Mouse (Mus musculus) hindbrain, embryonic 10.5 days (tissue): ENCODE measurements around the gene Dus2. TPM values are rescaled to one million over a fixed set of nuclear protein-coding genes. Genes with fewer than 3 reads are reported as not detected.

Experiments
- DNase-seq: peaks from one replicate; pipeline ENCODE4 v3.0.0-alpha.2; 2017; ENCODE audit warnings: low spot score
- H3K27ac ChIP-seq: fragments of 300-500 bp; sonication (generic); 2 replicates; pipeline ENCODE4 v1.5.1; 2016; ENCODE audit warnings: mild to moderate bottlenecking, moderate library complexity
- H3K27me3 ChIP-seq: fragments of 300-500 bp; sonication (generic); 2 replicates; pipeline ENCODE4 v1.6.1; 2016; ENCODE audit warnings: mild to moderate bottlenecking; ENCODE audit not compliant: poor library complexity, insufficient read depth, severe bottlenecking
- H3K36me3 ChIP-seq: fragments of 300-500 bp; sonication (generic); 2 replicates; pipeline ENCODE4 v1.6.1; 2016; ENCODE audit warnings: mild to moderate bottlenecking, moderate library complexity
- H3K4me1 ChIP-seq: fragments of 300-500 bp; sonication (generic); replicated peaks from 2 replicates; pipeline ENCODE4 v1.6.1; 2016; ENCODE audit warnings: mild to moderate bottlenecking
- H3K4me3 ChIP-seq: fragments of 300-500 bp; sonication (generic); 2 replicates; pipeline ENCODE4 v1.5.1; 2016; ENCODE audit warnings: mild to moderate bottlenecking, moderate library complexity
- H3K9me3 ChIP-seq: fragments of 300-500 bp; sonication (generic); 2 replicates; pipeline ENCODE4 v1.6.1; 2016; ENCODE audit warnings: mild to moderate bottlenecking, moderate library complexity
- WGBS: fragments of 180-500 bp; shearing (Covaris S2); methylation state at CpG from one replicate; pipeline ENCODE4 v1.1.7; 2016; 5-methylcytosine and 5-hydroxymethylcytosine counted together
- polyA plus RNA-seq: library from polyadenylated mRNA; unstranded; fragments of >200 nt; fragmentation: Nextera tagmentation; extraction: Ambion mirVana; gene quantifications from 2 replicates; pipeline ENCODE4 v1.2.1, GENCODE M21; 2016

The Dus2 gene
- polyA plus RNA-seq, 1 experiment from 2014 or later: 21.1 TPM

DNA sequence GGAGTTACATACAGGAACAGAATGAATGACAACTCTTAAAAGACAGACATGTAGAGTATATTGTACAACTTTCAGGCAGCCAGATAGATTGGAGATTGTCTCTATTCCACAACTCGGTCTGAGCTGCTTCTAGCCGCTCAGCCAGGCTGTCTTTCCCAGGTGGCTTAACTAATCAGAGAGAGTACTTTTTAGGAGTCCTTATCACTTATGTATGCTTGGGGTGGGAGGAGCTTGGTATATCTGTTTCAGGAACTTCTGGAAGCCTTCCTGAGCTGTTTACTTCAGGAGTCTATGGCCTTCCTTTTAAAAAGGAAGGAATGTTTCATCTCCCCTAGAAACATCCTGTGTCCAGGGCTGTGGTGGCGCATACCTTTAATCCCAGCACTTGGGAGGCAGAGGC lies 26.9 kb downstream of the Dus2 start:
- H3K9me3 ChIP-seq: no peaks in the 10 kb centered on the region
- H3K4me1 ChIP-seq: no peaks in the 10 kb centered on the region
- no peaks in the 10 kb centered on the region for H3K27me3 ChIP-seq
- no peak for DNase-seq
- no peak overlapping the region for H3K27ac ChIP-seq
- WGBS: 95% methylated on average over 3 of the region's 3 CpGs
- H3K36me3 ChIP-seq: peaks cover 40% of the 10 kb centered on the region
- H3K4me3 ChIP-seq: no peak overlapping the region

DNA sequence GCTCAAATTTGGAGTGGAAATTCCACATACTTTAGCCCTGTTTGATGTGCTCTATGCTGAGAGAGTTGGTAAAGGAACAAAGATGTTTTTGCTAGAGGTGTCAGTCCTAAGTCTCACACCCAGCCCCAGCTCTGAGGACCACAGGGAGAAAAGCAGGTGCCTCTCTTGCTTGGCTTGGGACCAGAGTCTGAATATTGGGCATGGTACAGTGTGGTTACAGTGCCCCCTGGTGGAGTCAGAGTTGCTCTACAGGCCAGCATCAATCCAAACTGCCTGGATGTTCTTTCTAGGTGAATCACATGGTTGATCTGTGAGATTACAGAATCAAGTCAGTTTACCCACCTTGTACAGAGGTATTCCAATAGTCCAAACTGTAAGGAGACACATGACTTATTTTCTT lies 31.3 kb downstream of the Dus2 start:
- peak; percentile 70 for DNase-seq
- Histone ChIP-seq H3K36me3 (peaks cover 38% of the 10 kb centered on the region), H3K4me1 (no peaks in the 10 kb centered on the region), H3K4me3 (no peak overlapping the region), H3K27ac (no peak overlapping the region), H3K27me3 (no peaks in the 10 kb centered on the region), H3K9me3 (no peaks in the 10 kb centered on the region)

DNA sequence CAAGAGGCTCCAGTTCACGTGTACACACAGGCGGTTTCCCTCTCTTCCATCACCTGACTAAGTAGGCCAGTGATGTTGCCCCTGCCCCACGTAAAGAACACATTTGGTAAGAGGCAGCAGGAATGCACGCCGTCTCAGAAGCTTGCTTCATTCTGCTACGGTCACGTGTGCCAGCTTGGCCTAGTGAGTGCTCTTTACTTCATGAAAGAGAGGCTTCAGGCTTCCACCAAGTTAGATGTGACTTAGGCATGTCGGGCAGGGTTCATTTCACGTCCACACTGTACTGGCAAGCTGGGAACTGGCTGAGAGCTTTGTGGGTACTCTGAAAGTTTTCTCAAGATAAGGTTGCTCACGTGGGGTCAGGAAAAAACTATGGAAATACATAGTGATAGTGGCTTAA lies 47.6 kb downstream of the Dus2 start:
- no peaks in the 10 kb centered on the region for H3K9me3 ChIP-seq
- 93% methylated on average over 10 of the region's 10 CpGs for WGBS
- DNase-seq: no peak
- peaks cover 27% of the 10 kb centered on the region for H3K36me3 ChIP-seq
- H3K27ac ChIP-seq: no peak overlapping the region
- H3K4me3 ChIP-seq: no peak overlapping the region
- no peaks in the 10 kb centered on the region for H3K27me3 ChIP-seq
- no peaks in the 10 kb centered on the region for H3K4me1 ChIP-seq

DNA sequence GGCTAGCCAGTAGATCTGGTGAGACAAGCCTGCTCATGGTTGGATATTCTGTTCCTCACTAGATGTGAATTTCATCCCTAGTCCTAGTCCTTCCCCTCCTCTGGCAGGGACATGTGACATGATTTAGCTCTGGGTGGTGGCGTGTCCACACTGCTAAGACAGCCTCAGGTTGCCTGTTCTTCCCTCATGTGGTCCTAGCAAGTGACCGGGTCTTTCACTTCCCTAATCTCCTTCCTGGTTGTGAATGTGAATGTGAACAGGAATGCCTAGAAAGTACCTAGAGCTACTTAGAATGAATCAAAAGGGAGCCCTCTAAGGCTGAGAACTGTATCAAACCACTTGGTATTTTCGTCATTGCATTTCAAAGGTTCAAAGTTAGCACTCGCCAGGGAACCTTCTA lies 48.5 kb downstream of the Dus2 start:
- no peak overlapping the region for H3K4me3 ChIP-seq
- peaks cover 2% of the 10 kb centered on the region; the same call in 1 of the 2 replicates for H3K4me1 ChIP-seq
- H3K27ac ChIP-seq: no peak overlapping the region
- DNase-seq: no peak
- H3K9me3 ChIP-seq: no peaks in the 10 kb centered on the region
- 86% methylated on average over 4 of the region's 4 CpGs for WGBS
- H3K27me3 ChIP-seq: no peaks in the 10 kb centered on the region
- peaks cover 26% of the 10 kb centered on the region for H3K36me3 ChIP-seq

DNA sequence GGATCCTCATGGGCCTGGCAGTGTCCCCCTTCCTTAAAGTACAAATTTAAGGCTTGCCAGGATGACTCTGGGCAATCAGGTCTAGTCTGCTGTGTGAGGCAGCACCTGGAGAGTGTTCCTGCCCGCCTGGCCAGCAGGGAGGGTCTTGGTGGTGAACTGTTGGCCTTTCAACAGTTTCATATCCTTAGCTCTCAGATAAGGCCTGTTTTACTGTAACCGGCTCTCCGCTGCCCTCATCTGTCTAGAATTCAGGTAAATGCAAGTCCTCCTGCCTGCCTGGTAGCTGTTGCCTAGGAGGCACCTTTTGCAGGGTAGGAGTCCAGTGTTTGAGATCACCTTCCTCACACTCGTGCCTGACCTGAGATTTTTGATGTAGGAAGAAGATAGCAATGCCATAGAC lies 49.1 kb downstream of the Dus2 start:
- Histone ChIP-seq H3K4me1 (peaks cover 8% of the 10 kb centered on the region; the same call in 1 of the 2 replicates), H3K36me3 (peaks cover 31% of the 10 kb centered on the region), H3K4me3 (no peak overlapping the region), H3K27ac (no peak overlapping the region), H3K27me3 (no peaks in the 10 kb centered on the region), H3K9me3 (no peaks in the 10 kb centered on the region)
- DNase-seq: no peak
- 82% methylated on average over 4 of the region's 4 CpGs for WGBS

DNA sequence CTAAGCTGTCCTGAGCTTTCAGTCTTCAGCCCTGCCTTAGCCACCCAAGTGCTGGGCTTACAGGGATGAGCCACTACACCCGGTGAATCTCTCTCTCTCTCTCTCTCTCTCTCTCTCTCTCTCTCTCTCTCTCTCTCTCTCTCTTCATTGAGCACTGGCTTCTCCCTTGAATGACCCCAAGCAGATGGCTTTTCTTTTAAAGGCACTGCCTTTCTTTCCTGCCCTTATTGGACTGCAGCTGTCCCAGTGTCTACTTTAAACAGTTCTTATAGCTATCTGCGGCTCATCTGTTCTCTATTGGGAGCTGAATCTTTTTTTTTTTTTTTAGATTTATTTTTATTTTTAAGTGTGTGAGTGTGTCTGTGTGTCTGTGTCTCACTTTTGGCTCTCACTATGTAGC lies 51.9 kb downstream of the Dus2 start:
- Histone ChIP-seq H3K4me1 (peaks cover 8% of the 10 kb centered on the region; the same call in 1 of the 2 replicates), H3K4me3 (no peak overlapping the region), H3K27me3 (no peaks in the 10 kb centered on the region), H3K9me3 (no peaks in the 10 kb centered on the region), H3K36me3 (peaks cover 30% of the 10 kb centered on the region), H3K27ac (no peak overlapping the region; the same call in 1 of the 2 replicates)
- DNase-seq: no peak
- WGBS: 87% methylated on average over 2 of the region's 2 CpGs

DNA sequence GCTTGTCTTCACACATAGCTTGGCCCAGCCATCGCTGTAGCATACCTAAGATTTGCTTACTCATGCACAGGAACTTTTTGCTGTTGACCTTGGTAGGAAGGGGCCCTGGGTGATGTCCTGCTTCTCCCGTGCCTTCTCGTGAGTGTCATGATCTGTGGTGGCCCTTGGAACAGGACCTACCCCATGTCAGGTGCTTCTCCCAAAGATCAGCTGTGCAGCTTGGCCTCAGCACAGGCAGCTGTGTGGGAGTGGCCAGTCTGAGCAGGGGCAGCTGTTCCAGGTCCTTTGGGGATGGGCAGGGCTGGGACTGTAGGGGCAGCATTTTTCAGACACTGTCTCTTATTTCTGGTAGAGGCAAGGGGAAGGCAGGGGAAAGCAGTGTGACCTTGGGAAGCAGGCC lies 53.0 kb downstream of the Dus2 start:
- Histone ChIP-seq H3K9me3 (no peaks in the 10 kb centered on the region), H3K27ac (no peak overlapping the region), H3K4me1 (peaks cover 8% of the 10 kb centered on the region; the same call in 1 of the 2 replicates), H3K27me3 (no peaks in the 10 kb centered on the region), H3K36me3 (peaks cover 35% of the 10 kb centered on the region), H3K4me3 (no peak overlapping the region)
- 86% methylated on average over 3 of the region's 3 CpGs for WGBS
- peak; percentile 20 for DNase-seq

DNA sequence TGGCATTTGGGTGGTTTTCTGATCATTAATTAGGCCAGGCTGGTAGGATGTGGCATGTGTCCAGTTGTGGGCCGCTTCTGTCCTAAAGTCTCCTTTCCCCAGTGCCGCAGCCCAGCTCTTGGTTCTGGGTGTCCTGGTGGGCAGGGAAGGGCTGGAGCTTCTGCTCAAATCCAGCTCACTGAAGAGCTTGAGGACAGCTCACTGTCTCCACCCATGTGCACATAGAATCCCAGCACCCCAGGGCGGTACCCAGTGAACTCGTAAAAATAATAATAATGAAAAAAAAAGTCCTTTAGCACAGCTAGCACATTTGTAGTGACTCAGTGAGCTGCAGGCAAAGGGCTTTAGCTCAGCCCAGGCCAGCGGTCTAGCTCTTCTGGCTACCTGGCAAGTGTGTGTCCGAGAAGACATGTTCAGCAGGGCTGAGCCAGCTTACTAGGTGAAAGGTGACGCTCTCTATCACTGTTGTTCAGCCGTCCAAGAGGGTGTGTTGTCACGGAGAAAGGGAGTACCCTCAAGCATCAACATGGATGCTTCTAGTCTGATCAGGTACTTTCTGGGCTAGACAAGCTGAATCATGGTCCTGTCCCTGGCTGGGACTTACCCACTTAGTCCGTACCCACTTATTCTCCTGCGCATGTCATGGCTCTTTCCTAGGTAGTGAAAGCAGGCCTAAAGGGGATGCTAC lies 55.9 kb downstream of the Dus2 start:
- Histone ChIP-seq H3K4me1 (peaks cover 8% of the 10 kb centered on the region; the same call in 1 of the 2 replicates), H3K27ac (no peak overlapping the region), H3K36me3 (peaks cover 52% of the 10 kb centered on the region), H3K4me3 (no peak overlapping the region), H3K9me3 (no peaks in the 10 kb centered on the region), H3K27me3 (no peaks in the 10 kb centered on the region)
- WGBS: 91% methylated on average over 11 of the region's 11 CpGs
- no peak for DNase-seq

DNA sequence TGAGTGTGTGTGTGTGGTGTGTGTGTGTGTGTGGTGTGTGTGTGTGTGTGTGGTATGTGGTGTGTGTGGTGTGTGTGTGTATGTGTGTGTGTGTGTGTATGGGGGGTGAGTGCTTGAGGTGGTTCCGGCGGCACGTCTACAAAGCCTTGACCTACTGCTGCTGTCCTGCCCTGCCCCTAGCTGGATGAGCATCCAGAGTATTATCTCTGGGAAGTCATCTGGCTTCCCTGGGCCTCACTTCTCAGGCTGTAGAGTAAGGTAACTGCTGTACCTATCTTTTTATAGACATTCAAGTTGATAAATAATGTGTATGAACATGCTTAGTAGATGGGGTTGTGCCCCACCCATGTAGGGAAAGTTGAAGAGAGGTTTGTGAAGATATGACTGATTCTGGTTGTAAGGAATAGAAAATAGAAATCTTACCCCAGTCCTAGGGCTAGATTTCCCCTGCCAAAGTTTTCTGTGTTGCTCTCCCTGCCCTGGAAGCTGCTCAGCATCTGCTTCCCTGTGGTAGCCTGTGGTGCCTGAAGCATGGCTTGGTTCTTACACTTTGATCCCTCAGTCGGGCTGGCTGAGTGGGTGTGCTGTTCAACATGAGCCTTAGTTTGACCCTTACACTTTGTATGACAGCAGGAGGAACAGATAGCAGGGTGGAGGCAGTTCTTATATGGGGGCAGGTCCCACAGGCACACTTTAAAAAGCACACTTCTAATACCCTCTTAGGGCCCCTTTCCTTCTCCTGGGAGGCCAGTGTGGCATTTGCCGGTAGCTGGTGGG lies 56.9 kb downstream of the Dus2 start:
- Histone ChIP-seq H3K36me3 (peaks cover 62% of the 10 kb centered on the region), H3K27me3 (no peaks in the 10 kb centered on the region), H3K4me1 (peaks cover 8% of the 10 kb centered on the region; the same call in 1 of the 2 replicates), H3K4me3 (no peak overlapping the region), H3K9me3 (no peaks in the 10 kb centered on the region), H3K27ac (no peak overlapping the region)
- no peak for DNase-seq
- 85% methylated on average over 5 of the region's 5 CpGs for WGBS

DNA sequence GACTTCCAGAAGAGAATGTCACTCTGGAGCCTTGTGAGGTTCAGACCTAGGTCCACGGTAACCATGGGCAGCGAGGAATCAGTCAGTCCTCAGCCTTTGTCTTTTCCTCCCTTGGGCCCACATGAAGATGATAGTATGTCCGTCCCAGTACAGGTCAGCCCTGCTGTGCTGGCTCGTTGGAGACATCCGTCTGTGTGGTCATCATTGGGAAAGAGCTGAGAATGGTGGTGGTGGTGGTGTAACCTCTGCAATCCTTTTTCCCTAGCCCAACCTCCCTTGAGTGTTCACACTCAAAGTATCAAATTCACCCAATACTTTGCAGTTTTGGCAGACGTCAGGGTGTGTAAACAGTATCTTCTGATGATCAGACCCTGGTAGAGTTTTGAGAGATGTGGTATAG lies 58.7 kb downstream of the Dus2 start:
- H3K4me3 ChIP-seq: no peak overlapping the region
- peaks cover 73% of the 10 kb centered on the region for H3K36me3 ChIP-seq
- H3K27me3 ChIP-seq: no peaks in the 10 kb centered on the region
- 0 out of 2 replicates have a peak, but pooled peaks cover 3% of the 10 kb centered on the region for H3K4me1 ChIP-seq
- H3K9me3 ChIP-seq: no peaks in the 10 kb centered on the region
- no peak for DNase-seq
- WGBS: 80% methylated on average over 6 of the region's 6 CpGs
- H3K27ac ChIP-seq: no peak overlapping the region

DNA sequence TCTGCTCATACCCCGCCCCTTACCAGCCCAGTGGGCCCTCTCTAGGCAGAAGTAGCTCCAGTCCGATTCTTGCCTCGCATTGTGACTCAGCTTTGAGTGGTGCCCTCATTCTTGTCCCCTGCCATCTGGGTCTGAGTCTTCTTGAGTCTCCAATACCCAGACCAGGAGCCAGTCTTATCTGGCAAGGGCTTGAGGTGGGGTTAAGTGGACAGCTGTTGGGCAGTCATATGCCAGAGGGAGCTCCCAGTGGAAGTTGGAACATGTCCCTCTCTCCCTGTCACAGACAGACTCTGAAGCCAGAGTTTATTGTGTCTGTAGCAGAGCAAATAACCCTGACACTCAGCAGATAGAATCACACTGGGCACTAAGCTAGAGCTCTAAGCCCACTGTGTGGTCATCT lies 59.9 kb downstream of the Dus2 start:
- Histone ChIP-seq H3K4me1 (no peaks in the 10 kb centered on the region), H3K27me3 (no peaks in the 10 kb centered on the region), H3K9me3 (no peaks in the 10 kb centered on the region), H3K36me3 (peaks cover 65% of the 10 kb centered on the region), H3K4me3 (no peak overlapping the region), H3K27ac (no peak overlapping the region)
- 92% methylated on average over 3 of the region's 3 CpGs for WGBS
- no peak for DNase-seq

DNA sequence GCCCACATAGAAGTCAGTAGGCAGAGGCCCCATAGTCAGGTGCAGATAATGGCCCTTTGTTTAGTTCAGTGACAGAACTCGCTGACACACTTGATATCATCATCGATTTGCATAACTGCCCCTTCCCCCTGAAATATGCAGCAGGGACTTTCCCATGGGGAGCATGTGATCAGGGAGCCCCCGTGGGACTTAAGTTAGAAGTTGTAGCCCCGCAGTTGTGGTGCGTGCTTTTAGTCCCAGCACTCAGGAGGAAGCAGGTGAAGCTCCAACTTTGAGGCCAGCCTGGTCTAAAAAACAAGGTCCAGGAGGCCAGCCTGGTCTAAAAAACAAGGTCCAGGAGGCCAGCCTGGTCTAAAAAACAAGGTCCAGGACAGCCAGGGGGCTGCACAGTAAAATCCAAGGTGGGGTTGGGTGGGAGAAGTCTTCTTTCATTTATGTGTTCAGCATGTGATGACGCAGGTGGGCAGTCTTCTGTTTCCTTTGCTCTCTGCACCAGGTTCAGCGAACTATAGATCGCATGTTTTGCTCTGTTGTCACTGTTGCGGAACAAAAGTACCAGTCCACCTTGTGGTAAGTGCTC lies 61.5 kb downstream of the Dus2 start:
- WGBS: 92% methylated on average over 9 of the region's 9 CpGs
- no peaks in the 10 kb centered on the region for H3K27me3 ChIP-seq
- no peaks in the 10 kb centered on the region for H3K4me1 ChIP-seq
- H3K36me3 ChIP-seq: peaks cover 55% of the 10 kb centered on the region
- no peaks in the 10 kb centered on the region for H3K9me3 ChIP-seq
- H3K4me3 ChIP-seq: no peak overlapping the region
- H3K27ac ChIP-seq: no peak overlapping the region
- DNase-seq: no peak

DNA sequence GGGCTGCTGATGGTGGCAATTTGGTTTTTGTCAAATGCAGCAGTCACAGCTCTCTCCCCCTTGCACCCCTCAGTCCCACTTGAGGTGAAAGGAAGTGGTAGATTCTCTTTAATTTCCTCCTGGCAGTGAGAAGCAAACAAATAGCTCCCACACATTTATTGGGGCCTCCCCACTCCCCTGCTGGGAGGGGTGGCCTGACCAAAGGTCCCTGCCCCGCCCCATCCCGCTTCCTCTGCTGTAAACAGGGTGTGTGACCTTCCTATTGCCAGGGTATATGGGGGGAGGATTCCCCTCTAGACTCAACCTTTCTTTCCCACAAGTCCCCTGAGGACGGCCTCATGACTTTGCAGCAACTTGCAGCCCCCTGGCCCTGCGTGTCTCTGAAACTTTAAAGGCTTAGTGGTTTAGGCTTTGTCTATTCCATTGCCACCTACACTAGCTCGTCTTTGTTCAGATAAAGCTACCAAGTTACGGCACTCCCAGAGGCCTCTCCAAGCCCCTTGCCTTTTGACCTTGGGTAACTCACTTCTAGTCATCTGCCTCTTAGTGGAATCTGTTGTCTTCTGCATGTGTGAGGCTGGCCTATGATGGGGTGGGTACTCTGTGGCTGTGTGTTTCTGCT lies 63.2 kb downstream of the Dus2 start:
- WGBS: 72% methylated on average over 6 of the region's 6 CpGs

More for the DNA sequence above, 63.2 kb downstream of the Dus2 start:
- Histone ChIP-seq H3K4me1 (peaks cover 11% of the 10 kb centered on the region), H3K4me3 (no peak overlapping the region), H3K9me3 (no peaks in the 10 kb centered on the region), H3K27me3 (no peaks in the 10 kb centered on the region), H3K36me3 (peaks cover 50% of the 10 kb centered on the region), H3K27ac (no peak overlapping the region)
- no peak for DNase-seq
